Mouse (Mus musculus): Measurements from ENCODE around the gene Gm10719.
"Not testable (repeated sequence)": the region's sequence is repeated elsewhere in the genome, so short reads cannot be mapped to it uniquely, and the experiment has no call there.

Gm10719 gene

GRCm38 (mm10) chr9:3017108-3017507 lies at the start of gene Gm10719:
Gene Gm10719, plus strand, starts transcription at chr9:3017408.
- DNase-seq: not testable (repeated sequence)

GRCm38 (mm10) chr9:3000445-3000972 lies 16.7 kb upstream of the Gm10719 start, which contains the start of gene Gm10722:
Gene Gm10722, plus strand, starts transcription at chr9:3000922.
- DNase-seq: not testable (repeated sequence)

- DNase-seq: not testable (repeated sequence)
Measured at GRCm38 (mm10) chr9:3001006-3001405, 16.2 kb upstream of the Gm10719 start.

GRCm38 (mm10) chr9:3001948-3002659 lies 15.1 kb upstream of the Gm10719 start:
- peak; percentile 24 for DNase-seq

- DNase-seq: not testable (repeated sequence)
Measured at GRCm38 (mm10) chr9:3002794-3003396, 14.3 kb upstream of the Gm10719 start, which contains the start of gene Gm11168. Gene Gm11168, plus strand, starts transcription at chr9:3003346.

GRCm38 (mm10) chr9:3006179-3006578 lies 11.0 kb upstream of the Gm10719 start:
- DNase-seq: not testable (repeated sequence)

GRCm38 (mm10) chr9:3006636-3007035 lies 10.6 kb upstream of the Gm10719 start:
- DNase-seq: not testable (repeated sequence)

GRCm38 (mm10) chr9:3007272-3007671 lies 9.9 kb upstream of the Gm10719 start:
- not testable (repeated sequence) for DNase-seq

GRCm38 (mm10) chr9:3009331-3009730 lies 7.9 kb upstream of the Gm10719 start:
- DNase-seq: not testable (repeated sequence)

- not testable (repeated sequence) for DNase-seq
Measured at GRCm38 (mm10) chr9:3012054-3012621, 5.1 kb upstream of the Gm10719 start.

GRCm38 (mm10) chr9:3012733-3013279 lies 4.4 kb upstream of the Gm10719 start, which contains the start of gene Gm10721:
Gene Gm10721, plus strand, starts transcription at chr9:3013140.
- not testable (repeated sequence) for DNase-seq

- not testable (repeated sequence) for DNase-seq
Measured at GRCm38 (mm10) chr9:3015354-3015753, 1.9 kb upstream of the Gm10719 start, which contains the start of gene Gm10720. Gene Gm10720, plus strand, starts transcription at chr9:3015654.

- DNase-seq: not testable (repeated sequence)
Measured at GRCm38 (mm10) chr9:3015896-3016295, 1.3 kb upstream of the Gm10719 start.

GRCm38 (mm10) chr9:3018944-3019343 lies 1.7 kb downstream of the Gm10719 start:
- peak; percentile 23 for DNase-seq

- DNase-seq: not testable (repeated sequence)
Measured at GRCm38 (mm10) chr9:3019835-3020727, 2.9 kb downstream of the Gm10719 start.

GRCm38 (mm10) chr9:3022316-3023008 lies 5.3 kb downstream of the Gm10719 start:
- peak; percentile 1 for DNase-seq

GRCm38 (mm10) chr9:3023312-3023984 lies 6.2 kb downstream of the Gm10719 start, which contains the start of gene Gm10718:
Gene Gm10718, plus strand, starts transcription at chr9:3023547.
- not testable (repeated sequence) for DNase-seq

- peak; percentile 1 for DNase-seq
Measured at GRCm38 (mm10) chr9:3023985-3024648, 6.9 kb downstream of the Gm10719 start.

- DNase-seq: peak; percentile 2
Measured at GRCm38 (mm10) chr9:3024912-3025467, 7.8 kb downstream of the Gm10719 start, which contains the start of gene Gm10717. Gene Gm10717, plus strand, starts transcription at chr9:3025417.
